Mouse (Mus musculus): ENCODE results near the gene Itsn1. TPM values are rescaled to one million over a fixed set of nuclear protein-coding genes. Genes with fewer than 3 reads are reported as not detected.

Itsn1 gene
- total RNA-seq, 2 experiments from 2014 or later, result 49.7 to 69.7 TPM

DNA sequence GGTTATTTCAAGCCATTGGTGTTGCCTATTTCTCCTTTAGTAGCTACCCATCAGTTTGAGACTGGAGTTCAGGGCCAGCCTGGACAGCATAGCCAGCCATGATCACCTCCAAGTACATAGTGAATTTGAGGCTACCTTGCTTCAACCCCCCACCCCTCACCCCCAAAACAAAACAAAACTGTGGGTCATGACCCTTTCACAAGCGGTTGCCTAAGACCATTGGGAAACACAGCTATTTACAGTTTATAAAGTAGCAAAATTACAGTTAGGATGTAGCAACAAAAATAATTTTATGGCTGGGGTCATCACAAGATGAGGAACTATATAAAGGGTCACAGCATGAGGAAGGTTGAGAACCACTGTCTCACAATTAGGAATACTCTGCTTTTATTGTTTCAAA is 104.9 kb downstream of the Itsn1 start:
- intact Hi-C loops (cut with DNase I), result no loop called here
- DNase-seq, result no peak

DNA sequence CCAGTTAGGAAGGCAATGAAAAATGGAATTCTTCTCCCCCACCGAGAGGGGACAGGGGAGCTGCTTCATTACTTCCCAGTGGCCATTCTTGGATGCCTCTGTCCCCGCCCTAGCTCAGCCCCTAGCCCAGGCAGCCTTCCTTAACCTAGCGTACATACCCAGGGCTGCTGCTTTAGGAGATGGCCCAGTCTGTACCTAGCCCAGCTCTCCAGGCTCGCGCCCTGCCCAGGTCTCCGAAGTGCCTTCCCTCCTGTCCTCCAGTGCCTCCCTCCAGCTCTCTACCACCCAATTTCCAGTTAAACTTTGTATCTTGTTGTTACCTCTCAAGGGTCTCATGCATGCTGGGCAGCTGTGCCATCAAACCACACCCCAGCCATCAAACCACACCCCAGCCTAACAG is 106.7 kb downstream of the Itsn1 start:
- DNase-seq, result no peak
- intact Hi-C loops (cut with DNase I), result no loop called here

DNA sequence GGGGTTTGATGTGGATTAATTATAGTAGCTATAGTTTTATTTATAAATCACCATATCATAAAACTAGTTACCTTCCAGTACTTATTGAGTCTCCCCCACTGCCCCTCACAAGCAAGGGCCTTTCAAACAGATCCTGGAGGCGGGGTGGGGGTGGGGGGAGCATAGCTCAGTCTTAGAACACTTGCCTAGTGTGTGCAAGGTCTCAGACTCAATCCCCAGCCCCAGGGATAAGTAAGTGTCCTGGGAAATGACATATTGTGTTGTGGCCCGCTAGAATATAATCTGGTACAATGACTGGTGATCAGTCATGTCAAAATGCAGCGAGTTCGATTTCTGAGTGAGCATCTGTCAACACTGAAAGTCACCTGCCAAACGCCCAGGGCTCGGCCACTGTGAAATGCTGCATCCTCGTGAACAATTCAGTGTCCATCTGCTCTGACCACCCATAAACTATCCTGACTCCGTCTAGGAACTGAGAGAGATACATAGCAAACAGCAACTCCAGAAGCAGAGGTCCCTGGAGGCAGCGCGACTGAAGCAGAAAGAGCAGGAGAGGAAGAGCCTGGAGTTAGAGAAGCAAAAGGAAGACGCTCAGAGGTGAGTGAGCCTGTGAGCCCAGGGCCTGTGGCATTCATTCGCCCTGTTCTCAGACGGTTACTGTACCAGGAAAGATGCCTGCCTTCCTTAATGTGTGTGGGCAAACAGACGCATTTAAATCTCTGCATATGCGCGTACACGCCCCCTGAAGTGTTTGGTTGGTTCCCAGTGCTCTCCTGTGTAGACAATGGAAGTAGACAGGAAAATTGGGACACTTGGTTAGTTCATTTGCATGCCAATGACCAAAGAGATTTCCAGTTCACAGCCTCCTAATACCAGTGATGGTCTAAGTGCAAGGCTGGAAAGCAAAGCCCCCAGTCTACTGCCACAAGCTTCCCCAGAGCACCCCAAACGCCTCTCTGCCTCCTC is 107.8 kb downstream of the Itsn1 start:
- intact Hi-C loops (cut with DNase I), result no loop called here
- DNase-seq, result no peak

DNA sequence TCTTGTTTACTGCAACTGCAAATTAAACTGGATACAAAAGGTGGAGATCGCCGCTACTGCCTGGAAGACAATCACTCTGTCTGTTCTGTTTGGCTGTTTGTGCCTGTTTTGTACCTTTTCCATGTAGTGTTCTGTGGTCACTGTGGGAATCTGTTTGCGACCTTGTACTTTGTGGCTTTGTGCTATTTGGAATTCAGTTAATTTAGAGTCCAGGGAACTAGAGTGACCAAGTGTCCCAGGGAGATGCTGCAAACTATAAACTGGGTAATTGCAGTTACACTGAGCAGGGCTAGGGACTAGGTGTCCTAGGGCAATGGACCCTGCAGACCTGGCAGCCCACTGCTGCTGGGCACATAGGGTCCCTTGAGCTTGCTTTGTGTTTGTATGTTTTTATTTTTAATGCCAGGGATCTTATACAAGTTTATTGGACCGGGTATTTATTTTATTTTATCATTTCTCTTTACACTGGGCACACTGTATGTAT is 108.5 kb downstream of the Itsn1 start:
- DNase-seq, result no peak
- intact Hi-C loops (cut with DNase I), result loop anchor here (2.0 kb wide), 1 partner anchor 49 kb away; no protein-coding TSS in a partner anchor

DNA sequence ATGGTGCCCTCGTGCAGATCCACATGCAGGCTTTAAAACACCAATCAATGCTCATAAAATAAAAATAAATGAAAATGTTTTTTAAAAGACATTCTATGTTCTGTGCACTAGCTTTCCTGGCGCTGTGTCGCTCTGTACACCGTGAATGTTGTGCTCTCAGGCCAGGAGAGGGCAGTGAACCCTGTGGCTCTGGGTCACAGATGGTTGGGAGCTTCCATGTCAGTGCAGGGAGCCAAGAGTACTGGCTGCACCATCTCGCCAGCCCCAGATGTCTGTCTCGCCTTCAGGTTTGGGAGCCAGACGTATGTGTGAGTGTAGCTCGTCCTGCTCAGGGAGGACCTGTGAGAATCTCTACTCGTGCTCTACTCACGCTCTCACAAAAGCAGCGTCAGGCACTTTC is 109.7 kb downstream of the Itsn1 start:
- no peak for DNase-seq

DNA sequence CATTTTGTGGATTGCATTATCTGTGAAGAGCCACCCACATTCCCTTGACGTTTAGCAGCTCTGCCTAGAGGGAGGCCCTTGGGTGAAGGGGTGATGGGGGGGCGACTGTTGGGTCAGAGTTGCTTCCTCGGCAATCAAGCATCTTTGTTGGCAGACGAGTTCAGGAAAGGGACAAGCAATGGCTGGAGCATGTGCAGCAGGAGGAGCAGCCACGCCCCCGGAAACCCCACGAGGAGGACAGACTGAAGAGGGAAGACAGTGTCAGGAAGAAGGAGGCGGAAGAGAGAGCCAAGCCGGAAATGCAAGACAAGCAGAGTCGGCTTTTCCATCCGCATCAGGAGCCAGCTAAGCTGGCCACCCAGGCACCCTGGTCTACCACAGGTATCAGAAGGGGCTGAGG is 110.4 kb downstream of the Itsn1 start:
- intact Hi-C loops (cut with DNase I), result loop anchor here (2.0 kb wide), 1 partner anchor 47 kb away; no protein-coding TSS in a partner anchor

More for the DNA sequence above, 109.7 kb downstream of the Itsn1 start:
- intact Hi-C loops (cut with DNase I), result loop anchor here (2.0 kb wide), 1 partner anchor 48 kb away; no protein-coding TSS in a partner anchor

DNA sequence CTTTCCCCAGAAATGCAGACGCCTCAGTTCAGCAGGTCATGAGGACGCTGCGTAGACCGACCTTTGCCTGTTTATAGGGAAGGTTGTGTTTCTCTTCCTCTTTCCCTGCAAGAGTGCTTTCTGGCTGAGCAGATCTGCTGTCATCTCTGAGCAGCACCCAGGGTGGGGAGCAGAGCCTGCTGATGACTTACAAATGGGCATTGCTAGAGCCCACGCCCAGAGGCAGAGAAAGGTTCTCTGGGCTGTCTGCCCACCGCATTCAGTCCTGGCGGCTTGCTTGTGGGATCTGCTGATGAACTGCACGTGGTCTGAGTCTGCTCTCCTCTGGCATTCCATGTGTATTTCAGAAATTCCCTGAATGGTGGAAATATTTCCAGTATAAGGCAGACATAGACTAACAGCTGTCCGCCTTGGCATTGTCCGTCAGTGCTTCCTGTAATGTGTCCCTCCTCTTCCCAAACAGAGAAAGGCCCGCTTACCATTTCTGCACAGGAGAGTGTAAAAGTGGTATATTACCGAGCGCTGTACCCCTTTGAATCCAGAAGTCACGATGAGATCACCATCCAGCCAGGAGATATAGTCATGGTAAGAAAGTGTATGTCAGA is 112.0 kb downstream of the Itsn1 start:
- peak; percentile 65 to 67 for DNase-seq
- intact Hi-C loops (cut with DNase I), result no loop called here

More for the DNA sequence above, 110.4 kb downstream of the Itsn1 start:
- DNase-seq, result peak in 1 of 2 experiments; percentile 37

DNA sequence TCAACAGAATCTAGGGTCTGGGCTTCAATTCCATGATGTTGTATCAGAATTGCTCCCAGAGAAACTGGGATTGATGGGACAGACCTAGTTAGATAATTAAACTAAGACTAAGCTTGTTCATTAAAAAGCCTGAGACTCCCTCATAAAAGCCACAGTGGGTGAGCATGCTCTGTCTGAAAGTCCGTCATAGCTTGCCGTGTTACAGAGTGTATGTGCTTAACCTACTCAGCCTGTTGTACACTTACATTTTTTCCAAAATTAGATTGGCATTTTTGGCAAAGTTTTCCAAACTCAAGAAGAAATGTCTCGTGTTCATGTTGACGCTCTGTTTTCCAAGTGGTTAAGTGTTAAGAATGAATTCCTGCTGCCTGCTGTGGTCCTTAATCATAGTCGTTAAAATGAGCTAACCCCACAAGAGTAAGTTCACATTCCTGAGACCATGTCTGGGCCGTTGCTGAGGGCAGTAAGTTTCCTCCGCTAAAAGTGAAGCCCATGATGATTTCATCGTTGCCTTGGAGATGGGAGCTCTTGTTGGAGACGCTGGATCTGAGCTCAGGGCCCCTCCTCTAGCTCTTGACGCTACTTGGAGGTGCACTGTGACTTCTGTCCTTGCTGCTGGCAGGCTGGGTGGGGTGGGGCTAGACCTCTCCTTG is 117.1 kb downstream of the Itsn1 start:
- DNase-seq, result no peak
- intact Hi-C loops (cut with DNase I), result loop anchor here (5.0 kb wide), 1 partner anchor 71 kb away; no protein-coding TSS in a partner anchor

DNA sequence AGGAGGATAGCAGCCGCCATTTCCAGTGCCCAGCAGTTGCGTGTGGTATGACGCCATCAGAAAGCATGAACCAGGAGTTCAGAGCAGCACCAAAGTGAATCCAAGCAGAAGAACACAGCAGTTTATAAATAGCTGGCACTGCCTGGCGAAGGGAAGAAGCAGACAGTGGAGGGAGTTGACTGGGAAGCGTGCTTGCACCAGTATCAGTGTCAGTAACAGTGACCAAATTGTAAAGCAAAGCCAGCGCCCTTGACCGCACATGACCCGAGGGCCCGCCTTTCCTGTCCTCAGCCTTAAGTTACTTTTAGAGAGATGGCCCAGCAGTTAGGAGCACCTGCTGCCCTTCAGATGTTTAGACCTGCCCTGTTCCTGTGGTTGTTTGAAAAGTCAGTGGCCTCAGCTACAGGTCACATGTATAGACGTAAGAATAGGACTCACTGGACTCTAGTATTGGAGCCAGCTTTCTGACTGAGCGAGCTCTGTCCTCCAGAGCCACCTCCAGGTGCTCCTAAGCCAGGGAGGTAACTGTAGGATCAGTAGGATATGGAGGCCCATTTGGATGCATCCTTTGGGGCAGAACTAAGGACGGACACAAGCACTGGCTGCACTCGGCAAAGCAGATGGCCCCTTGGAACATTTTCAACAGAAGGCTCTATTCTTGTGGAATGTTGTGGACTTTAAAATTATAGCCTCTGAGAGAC is 118.6 kb downstream of the Itsn1 start:
- no peak for DNase-seq
- intact Hi-C loops (cut with DNase I), result loop anchor here (5.0 kb wide), 1 partner anchor 70 kb away; no protein-coding TSS in a partner anchor

DNA sequence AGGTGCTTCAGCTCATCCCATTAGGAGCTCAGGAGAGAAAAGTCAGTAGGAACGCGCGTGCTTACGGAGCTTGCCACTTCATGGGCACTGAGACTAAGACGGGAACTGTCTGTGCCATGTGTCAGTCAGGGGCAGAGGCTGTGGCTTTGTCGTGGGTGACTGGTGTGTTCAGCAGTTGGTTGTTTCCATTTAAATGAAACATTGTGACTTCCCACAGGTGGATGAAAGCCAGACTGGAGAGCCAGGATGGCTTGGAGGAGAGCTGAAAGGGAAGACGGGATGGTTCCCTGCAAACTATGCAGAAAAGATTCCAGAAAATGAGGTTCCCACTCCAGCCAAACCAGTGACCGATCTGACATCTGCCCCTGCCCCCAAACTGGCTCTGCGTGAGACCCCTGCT is 119.4 kb downstream of the Itsn1 start:
- intact Hi-C loops (cut with DNase I), result loop anchor here (5.0 kb wide), 1 partner anchor 69 kb away; no protein-coding TSS in a partner anchor
- no peak for DNase-seq

DNA sequence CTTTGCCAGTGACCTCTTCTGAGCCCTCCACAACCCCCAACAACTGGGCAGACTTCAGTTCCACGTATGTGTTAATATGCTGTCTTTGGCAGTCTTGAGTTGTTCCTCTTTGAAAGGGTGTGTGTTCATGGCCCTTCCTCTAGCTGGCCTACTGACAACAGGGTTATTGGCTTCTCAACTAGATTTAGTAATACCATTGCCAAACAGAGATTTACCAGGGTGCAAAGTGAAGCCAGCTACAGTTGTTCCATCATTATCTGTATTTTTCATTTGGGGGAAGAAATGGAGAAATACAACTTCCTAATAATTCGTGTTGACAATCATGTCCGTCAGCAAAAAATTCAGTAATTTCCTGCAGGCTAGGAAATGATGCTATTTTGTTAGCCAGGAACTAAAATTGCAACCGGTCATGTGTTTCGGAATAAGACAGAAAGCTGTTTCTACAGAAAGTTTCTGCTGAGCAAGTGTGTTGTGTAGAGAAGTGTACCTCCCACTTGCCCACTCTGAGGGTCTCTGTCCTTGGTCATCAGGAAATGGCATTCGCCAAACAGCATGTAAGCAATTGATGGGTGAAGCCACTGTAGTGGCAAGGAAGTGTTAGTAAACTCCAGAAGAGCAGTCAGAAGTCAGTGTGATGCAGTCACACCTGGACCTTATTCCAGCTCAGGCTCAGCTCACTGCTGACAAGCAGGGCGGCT is 120.0 kb downstream of the Itsn1 start:
- intact Hi-C loops (cut with DNase I), result loop anchor here (5.0 kb wide), 1 partner anchor 68 kb away; no protein-coding TSS in a partner anchor
- no peak for DNase-seq

DNA sequence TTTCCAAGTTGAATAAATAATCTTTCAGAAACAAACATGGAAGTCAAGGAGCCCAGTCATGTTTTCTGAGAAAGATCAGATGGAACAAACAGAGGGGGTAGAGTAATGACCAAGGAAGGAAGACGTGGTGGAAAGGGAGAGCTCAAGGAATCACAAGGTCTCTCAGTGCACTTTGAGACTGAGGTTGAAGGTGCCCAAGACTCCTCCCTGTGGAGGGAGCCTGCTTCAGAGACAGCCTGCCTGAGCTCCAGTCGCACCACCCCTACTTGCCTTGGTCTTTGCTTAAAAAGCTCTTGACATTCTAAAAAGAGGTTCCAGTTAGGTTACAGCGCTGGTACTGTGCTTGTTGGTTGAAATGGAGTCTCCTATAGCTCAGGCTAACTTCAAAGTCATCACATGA is 121.1 kb downstream of the Itsn1 start:
- intact Hi-C loops (cut with DNase I), result no loop called here
- DNase-seq, result no peak

DNA sequence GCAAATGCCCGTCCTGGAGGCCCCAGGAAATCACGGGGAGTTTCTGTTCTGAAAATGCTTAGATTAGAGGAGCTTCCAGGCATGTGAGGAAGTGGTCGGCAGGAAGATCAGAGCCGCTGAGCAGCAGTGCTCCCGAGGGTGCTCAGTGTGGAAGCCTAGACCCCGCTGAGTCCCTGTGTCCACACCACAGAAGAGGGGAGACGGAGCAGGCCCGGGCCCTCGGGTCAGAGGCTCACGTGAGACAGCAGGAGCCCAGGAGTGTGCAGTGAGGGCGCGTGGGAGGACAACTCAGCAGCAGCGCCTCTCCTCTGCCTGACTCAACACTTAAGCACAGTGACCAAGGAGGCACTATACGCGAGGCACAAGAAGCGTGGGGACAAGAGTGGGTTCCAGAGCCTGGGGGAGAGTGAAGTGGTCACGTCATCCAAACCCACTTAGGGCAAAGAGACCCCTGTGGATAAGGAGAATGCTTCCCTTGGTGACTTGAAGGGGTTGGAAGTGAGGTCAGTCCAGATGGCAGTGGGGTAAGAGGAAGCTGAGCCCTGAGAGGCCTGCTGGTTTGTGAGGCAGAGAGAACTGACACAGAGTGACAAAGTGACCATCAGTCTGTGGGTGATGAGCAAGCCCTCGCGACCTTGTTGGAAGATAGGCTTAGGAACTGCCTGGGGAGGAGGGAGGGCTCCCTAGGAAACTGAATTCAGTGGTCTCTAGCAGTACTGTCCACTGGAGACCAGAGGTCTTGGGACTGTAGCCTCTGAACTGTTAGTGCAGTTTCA is 122.6 kb downstream of the Itsn1 start:
- DNase-seq, result peak in 1 of 2 experiments; percentile 3
- intact Hi-C loops (cut with DNase I), result no loop called here

DNA sequence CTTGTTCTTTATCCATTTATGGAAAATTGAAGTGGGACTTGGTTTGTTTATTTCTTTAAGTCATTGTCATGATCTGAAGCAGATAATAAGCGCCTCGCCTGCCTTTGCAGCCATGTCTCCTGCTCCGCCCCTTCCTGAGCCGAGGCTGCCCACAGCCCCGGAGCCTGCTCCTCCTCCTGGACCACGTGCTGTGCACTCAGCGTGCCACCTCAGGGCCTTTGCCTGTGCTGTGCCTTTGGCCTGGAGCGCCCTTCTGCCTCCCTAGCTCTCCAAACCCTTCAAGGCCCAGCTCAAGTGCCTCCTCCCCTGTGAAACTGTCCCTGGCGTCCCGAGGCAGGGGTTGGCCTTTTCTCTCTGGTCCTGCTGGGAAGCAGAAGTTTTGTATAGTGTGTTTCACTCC is 123.7 kb downstream of the Itsn1 start:
- no peak for DNase-seq
- intact Hi-C loops (cut with DNase I), result no loop called here

DNA sequence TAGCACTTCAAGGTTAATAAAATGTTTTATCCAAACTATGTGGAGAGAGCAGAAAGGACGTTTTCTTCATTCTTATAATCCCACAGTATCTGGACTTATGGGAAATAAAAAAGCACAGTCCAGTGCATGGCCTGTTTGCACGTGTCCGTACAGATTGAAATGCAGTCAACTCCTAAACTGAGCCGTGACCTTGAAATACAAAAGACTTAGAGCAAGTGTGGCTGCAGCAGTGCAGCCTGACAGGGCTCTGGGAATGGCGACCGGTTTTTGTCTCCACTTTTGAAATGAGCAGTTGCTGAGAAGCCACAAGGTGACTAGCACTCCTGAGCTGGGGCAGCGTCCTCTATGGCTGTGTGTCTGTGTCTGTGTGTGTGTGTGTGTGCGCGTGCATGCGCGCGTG is 124.1 kb downstream of the Itsn1 start:
- no peak for DNase-seq
- intact Hi-C loops (cut with DNase I), result no loop called here

DNA sequence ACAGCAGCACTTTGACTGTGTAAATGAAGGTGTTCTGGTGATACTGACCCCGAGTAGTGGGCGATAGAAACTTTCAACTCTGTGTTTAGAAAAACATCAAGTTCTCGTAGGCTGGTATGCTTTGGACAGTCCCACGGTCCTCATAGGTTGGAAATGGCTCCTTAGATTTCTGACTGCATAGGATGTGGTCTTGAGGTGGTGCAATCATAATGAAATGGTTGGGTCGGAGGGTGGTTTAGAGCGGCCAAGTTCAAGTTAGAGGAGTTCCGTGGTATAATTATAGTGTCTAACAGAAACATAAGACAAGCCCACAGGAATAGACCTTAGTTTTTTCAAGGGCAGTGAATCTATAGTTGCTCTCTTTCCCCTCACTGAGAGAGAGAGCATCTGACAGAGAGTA is 129.6 kb downstream of the Itsn1 start:
- intact Hi-C loops (cut with DNase I), result no loop called here
- no peak for DNase-seq

DNA sequence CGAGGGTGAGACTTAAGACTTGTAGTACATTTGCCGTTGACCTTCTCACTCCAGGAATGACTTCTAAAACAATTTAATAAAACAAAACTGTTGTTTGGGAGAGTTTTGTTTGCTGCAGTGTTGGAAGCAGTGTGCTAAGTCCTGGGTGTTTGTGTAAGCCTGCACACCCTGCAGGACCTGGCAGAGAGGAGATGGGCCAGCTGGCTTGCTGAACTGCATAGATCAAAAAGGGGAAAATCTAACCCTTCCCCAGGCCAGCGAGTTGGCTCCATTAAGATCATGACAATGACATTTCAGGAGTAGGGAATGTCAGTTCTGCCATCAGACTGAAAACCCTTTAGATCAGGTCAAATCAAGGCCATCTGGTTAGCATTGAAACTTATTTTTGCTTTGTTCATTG is 130.1 kb downstream of the Itsn1 start:
- intact Hi-C loops (cut with DNase I), result no loop called here
- DNase-seq, result no peak

DNA sequence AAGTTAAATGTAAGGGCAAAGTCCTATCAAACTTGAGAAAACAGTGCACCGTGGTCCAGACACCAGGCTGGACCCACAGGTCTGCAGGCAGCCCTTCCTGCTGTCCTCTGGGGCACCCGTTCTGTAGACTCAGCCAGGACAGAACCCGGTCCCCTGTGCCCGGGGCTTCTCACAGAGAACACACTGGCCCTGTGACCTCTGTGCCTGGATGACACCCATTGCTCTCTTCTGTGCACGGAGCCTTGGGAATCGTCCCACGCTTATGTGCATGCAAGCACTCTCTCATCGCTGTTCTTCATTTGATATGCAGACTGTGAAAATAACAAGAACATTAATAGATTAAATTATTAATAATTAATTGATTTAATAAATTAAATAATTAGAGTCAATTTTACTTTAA is 130.9 kb downstream of the Itsn1 start:
- intact Hi-C loops (cut with DNase I), result no loop called here
- DNase-seq, result no peak

Measured in gastrocnemius, postnatal 36 days (tissue).